Mouse (Mus musculus): Measurements from ENCODE around the gene Cttnbp2nl. TPM values are rescaled to one million over a fixed set of nuclear protein-coding genes. Genes with fewer than 3 reads are reported as not detected.
A peak's percentile ranks its signal among the peaks of the same experiment; 100 is the strongest.

The Cttnbp2nl gene
- polyA plus RNA-seq, 1 experiment from 2014 or later, result 60.9 TPM

- Histone ChIP-seq H3K4me2 (no peak overlapping the region), H3K9ac (no peak overlapping the region), H3K9me3 (no peaks in the 10 kb centered on the region), H3K36me3 (replicated peaks) (peaks cover 41% of the 10 kb centered on the region), H3K4me1 (peaks cover 23% of the 10 kb centered on the region), H3K4me3 (no peak overlapping the region), H3K27me3 (replicated peaks) (no peaks in the 10 kb centered on the region), H3K27ac (no peak overlapping the region)
- ATAC-seq (replicated peaks), result no peak
- WGBS, result 90% methylated on average over 20 of the region's 20 CpGs
Observed at GRCm38 (mm10) chr3:105005561-105006065, 47.3 kb downstream of the Cttnbp2nl start.

GRCm38 (mm10) chr3:105005011-105005410 is 47.9 kb downstream of the Cttnbp2nl start:
- 0 out of 2 replicates have a peak, but pooled peaks have one; percentile 5 for ATAC-seq (replicated peaks)
- WGBS, result 89% methylated on average over 10 of the region's 10 CpGs
- H3K4me3 ChIP-seq, result no peak overlapping the region
- no peaks in the 10 kb centered on the region for H3K9me3 ChIP-seq
- peak overlapping the region; percentile 65 for H3K27ac ChIP-seq
- H3K27me3 ChIP-seq (replicated peaks), result no peaks in the 10 kb centered on the region
- no peak overlapping the region for H3K4me2 ChIP-seq
- peaks cover 41% of the 10 kb centered on the region for H3K36me3 ChIP-seq (replicated peaks)
- H3K9ac ChIP-seq, result no peak overlapping the region
- peaks cover 23% of the 10 kb centered on the region for H3K4me1 ChIP-seq

DNA sequence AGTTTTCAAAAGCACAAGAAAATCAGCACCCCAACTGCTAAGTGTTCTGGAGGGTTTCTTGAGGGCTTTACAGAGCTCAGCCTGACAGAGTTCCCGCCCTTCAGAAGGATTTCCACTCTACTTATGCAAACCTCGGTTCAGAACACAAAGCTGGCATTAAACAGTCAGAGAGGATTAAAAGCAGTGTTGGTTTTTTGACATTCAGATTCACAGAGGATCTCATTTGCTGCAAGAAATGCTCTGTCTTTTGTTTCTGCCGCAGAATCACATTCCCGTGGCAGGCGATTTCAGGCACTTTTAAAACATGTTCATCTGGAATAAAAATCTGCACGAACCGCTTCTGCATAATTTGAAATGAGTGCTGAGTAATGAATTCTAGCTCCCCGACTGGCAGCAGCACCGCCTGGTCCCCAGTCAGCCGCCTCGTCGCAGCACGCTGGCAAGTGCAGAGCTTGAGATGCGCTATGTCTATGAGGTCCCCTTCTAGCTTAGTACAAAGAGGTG is 48.9 kb downstream of the Cttnbp2nl start:
- H3K4me3 ChIP-seq, result no peak overlapping the region
- H3K9me3 ChIP-seq, result no peaks in the 10 kb centered on the region
- H3K27ac ChIP-seq, result peak overlapping the region; percentile 65
- H3K9ac ChIP-seq, result no peak overlapping the region
- WGBS, result 25% methylated on average over 14 of the region's 14 CpGs
- peaks cover 36% of the 10 kb centered on the region for H3K36me3 ChIP-seq (replicated peaks)
- no peak overlapping the region for H3K4me2 ChIP-seq
- H3K27me3 ChIP-seq (replicated peaks), result no peaks in the 10 kb centered on the region
- ATAC-seq (replicated peaks), result peak; percentile 80; the same call in 1 of the 2 replicates
- H3K4me1 ChIP-seq, result peaks cover 23% of the 10 kb centered on the region

DNA sequence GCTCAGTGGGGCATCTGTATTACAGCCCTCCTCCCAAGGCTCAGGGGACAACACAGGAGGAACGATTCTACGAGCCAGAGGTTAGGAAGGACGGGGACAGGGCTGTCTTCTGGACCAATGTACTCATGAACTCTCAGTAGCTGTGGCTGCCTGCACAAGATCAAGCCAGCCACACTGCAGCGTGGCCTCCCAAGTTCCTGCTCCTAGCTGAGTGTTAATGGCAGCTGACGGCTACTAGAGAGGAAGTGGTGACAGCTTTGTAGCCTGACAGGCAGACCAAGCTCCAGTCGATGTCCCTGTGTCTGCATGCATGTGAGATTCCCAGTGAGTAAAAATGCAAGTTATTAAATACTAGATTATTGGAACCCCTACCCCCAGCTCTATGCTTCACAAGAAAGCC is 51.6 kb downstream of the Cttnbp2nl start:
- H3K36me3 ChIP-seq (replicated peaks), result peaks cover 27% of the 10 kb centered on the region
- WGBS, result 58% methylated on average over 6 of the region's 6 CpGs
- H3K4me3 ChIP-seq, result no peak overlapping the region
- H3K27ac ChIP-seq, result no peak overlapping the region
- peaks cover 35% of the 10 kb centered on the region for H3K4me1 ChIP-seq
- no peaks in the 10 kb centered on the region for H3K9me3 ChIP-seq
- no peak overlapping the region for H3K4me2 ChIP-seq
- H3K9ac ChIP-seq, result no peak overlapping the region
- ATAC-seq (replicated peaks), result no peak
- H3K27me3 ChIP-seq (replicated peaks), result no peaks in the 10 kb centered on the region

GRCm38 (mm10) chr3:105000561-105000960 is 52.4 kb downstream of the Cttnbp2nl start:
- H3K9ac ChIP-seq, result no peak overlapping the region
- H3K27ac ChIP-seq, result no peak overlapping the region
- H3K27me3 ChIP-seq (replicated peaks), result no peaks in the 10 kb centered on the region
- no peak for ATAC-seq (replicated peaks)
- H3K36me3 ChIP-seq (replicated peaks), result peaks cover 24% of the 10 kb centered on the region
- no peak overlapping the region for H3K4me3 ChIP-seq
- no peaks in the 10 kb centered on the region for H3K9me3 ChIP-seq
- no peak overlapping the region for H3K4me2 ChIP-seq
- 76% methylated on average over 8 of the region's 8 CpGs for WGBS
- H3K4me1 ChIP-seq, result peaks cover 35% of the 10 kb centered on the region

DNA sequence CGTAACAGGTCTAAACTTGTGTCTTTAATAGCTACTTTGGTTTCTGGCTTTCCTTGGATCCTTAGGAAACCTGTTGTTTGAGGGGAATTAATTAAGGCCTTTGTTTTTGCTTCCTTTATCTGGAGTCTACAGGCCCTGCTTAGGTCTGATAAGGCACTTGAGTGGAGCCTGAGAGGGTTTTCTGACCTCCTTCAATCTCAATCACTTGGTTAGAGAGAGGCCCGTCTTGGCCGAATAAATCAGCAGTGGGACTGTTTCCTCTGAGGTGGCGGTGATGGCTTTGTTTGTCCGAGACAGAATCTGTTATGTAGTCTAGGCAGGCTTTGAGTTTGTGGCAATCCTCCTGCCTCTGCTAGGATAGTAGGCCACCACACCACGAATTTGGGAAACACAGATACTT is 55.4 kb downstream of the Cttnbp2nl start:
- Histone ChIP-seq H3K4me3 (no peak overlapping the region), H3K9me3 (no peaks in the 10 kb centered on the region), H3K36me3 (replicated peaks) (peaks cover 4% of the 10 kb centered on the region), H3K27ac (no peak overlapping the region), H3K4me2 (no peak overlapping the region), H3K27me3 (replicated peaks) (no peaks in the 10 kb centered on the region), H3K9ac (no peak overlapping the region), H3K4me1 (peaks cover 18% of the 10 kb centered on the region)
- 19% methylated on average over 6 of the region's 6 CpGs for WGBS
- ATAC-seq (replicated peaks), result no peak

DNA sequence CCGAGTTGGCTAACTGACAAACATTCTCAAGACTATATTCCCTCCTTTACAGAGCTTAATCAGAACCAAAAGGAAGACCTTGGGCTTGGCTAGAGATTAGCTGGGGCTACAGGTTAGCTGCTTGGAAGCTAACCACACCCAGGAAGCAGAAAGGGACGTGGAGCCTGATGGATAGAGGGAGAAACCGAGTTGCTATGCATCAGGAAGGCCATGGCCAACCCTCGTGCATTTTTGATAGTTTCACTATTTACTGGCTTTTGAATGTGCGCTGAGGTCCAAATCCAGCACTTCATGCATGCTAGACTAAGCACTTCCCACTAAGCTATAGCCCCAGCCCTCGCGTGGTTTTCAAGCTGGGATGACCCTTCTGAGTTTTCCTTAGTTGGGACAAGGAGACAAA is 57.2 kb downstream of the Cttnbp2nl start:
- Histone ChIP-seq H3K36me3 (replicated peaks) (no peaks in the 10 kb centered on the region), H3K4me2 (no peak overlapping the region), H3K9me3 (no peaks in the 10 kb centered on the region), H3K4me1 (peaks cover 19% of the 10 kb centered on the region), H3K9ac (no peak overlapping the region), H3K27me3 (replicated peaks) (no peaks in the 10 kb centered on the region), H3K4me3 (no peak overlapping the region), H3K27ac (no peak overlapping the region)
- ATAC-seq (replicated peaks), result no peak
- 88% methylated on average over 7 of the region's 7 CpGs for WGBS

DNA sequence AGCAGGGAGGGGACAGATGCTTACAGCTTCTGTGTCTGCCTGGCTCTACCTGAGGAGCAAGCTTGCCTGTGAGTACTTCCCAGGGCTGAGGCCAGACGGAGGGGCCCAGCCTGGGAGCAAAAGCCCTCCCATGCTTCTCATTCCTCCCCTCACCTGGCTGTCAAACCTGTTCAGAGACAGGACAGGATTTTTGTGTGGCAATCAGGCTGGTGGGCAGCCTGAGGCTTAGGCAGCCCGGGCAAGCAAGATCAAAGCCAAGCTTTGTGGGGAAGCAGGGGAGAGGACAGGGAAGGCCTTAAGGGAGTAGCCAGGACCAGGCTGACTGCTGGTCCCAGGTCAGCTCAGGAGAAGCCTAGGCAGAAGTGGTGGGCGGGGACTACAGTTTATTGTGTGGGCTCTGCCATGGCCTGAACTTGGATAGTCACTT is 58.5 kb downstream of the Cttnbp2nl start:
- Histone ChIP-seq H3K36me3 (replicated peaks) (no peaks in the 10 kb centered on the region), H3K9me3 (no peaks in the 10 kb centered on the region), H3K27ac (peak overlapping the region; percentile 37), H3K4me1 (peaks cover 19% of the 10 kb centered on the region), H3K4me2 (no peak overlapping the region), H3K27me3 (replicated peaks) (no peaks in the 10 kb centered on the region), H3K4me3 (no peak overlapping the region), H3K9ac (no peak overlapping the region)
- 50% methylated on average over 3 of the region's 3 CpGs for WGBS
- peak; percentile 6; the same call in 1 of the 2 replicates for ATAC-seq (replicated peaks)

DNA sequence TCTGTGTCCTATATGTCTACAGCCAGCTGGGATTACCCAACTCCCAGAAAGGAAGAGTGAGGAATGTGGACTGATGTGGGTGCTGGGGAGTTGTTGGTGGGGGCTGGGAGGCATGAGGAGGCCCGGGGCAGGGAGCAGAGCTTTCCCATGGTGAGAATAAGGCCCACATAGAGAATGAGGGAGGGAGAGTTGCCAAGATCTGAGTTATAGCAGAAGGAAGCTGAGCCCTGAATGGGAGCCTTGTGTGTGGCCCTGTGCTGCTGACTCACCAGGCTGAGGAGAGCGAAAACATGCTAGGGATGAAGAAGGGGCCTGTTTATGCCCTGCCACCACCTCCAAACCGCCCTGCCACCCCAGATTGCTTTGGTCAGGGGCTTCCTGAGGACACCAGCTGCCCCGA is 59.1 kb downstream of the Cttnbp2nl start:
- no peaks in the 10 kb centered on the region for H3K27me3 ChIP-seq (replicated peaks)
- peaks cover 19% of the 10 kb centered on the region for H3K4me1 ChIP-seq
- ATAC-seq (replicated peaks), result peak; percentile 59; the same call in 1 of the 2 replicates
- H3K9me3 ChIP-seq, result no peaks in the 10 kb centered on the region
- no peak overlapping the region for H3K4me3 ChIP-seq
- no peak overlapping the region for H3K9ac ChIP-seq
- H3K27ac ChIP-seq, result peak overlapping the region; percentile 37
- H3K36me3 ChIP-seq (replicated peaks), result no peaks in the 10 kb centered on the region
- 48% methylated on average over 4 of the region's 4 CpGs for WGBS
- H3K4me2 ChIP-seq, result no peak overlapping the region

DNA sequence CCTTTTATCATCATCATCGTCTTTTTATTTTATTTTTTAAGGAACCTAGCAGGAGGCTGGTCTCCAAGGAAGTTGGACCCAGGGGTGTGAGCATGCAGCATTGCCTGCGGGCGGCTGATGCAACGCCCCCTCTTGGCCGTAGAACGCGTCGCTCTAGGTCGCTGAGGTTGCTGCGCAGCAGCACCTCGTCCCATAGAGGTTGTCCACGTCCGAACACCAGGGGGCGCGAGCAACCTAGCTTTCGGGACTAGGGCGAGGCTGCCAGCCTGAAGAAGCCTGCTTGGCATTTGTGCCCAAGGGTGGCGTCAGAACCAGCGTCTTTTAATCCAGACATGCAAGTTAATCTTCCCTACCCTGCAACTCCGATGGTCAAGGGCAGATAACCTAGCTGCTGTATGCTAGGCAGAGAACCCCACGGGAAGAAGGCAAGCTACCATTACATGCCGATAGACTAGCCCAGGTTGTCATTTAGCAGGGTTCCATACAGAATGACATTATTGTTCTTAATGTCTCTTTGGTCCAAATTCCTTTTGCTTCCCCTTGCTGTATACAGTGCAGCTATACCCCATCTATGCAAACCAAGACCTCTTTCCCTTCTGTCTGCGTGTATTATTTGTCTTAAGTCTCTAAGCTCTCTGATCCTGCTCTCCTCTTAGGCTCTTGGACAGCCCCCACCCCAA is 60.1 kb downstream of the Cttnbp2nl start:
- ATAC-seq (replicated peaks), result peak; percentile 86
- WGBS, result 10% methylated on average over 23 of the region's 23 CpGs
- no peaks in the 10 kb centered on the region for H3K36me3 ChIP-seq (replicated peaks)
- H3K27me3 ChIP-seq (replicated peaks), result no peaks in the 10 kb centered on the region
- no peak overlapping the region for H3K27ac ChIP-seq
- H3K4me1 ChIP-seq, result peaks cover 11% of the 10 kb centered on the region
- H3K9me3 ChIP-seq, result no peaks in the 10 kb centered on the region
- H3K4me3 ChIP-seq, result no peak overlapping the region
- H3K9ac ChIP-seq, result no peak overlapping the region
- H3K4me2 ChIP-seq, result peak overlapping the region; percentile 35

DNA sequence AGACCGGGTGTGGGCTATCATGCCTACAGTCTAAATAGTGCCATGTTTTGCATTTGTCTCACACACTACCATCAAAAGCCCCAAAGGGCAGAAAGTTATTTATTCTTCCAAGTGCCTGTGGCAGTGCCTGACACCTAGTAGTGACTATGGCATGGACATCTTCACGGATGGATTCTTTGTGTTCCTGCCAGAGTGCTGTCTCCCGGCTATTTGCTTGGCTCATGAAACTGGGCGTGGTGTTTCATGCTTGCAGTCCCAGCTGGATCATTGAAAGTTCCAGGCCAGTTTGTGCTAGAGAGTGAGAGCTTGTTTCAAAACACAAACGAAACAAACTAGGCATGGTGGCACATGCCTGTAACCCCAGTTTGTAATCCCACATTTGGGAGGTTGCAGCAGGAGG is 61.2 kb downstream of the Cttnbp2nl start:
- Histone ChIP-seq H3K4me3 (no peak overlapping the region), H3K4me1 (peaks cover 7% of the 10 kb centered on the region; the same call in 1 of the 2 replicates), H3K4me2 (no peak overlapping the region), H3K9ac (no peak overlapping the region), H3K36me3 (replicated peaks) (no peaks in the 10 kb centered on the region), H3K27me3 (replicated peaks) (no peaks in the 10 kb centered on the region), H3K9me3 (no peaks in the 10 kb centered on the region), H3K27ac (no peak overlapping the region)
- WGBS, result 83% methylated on average over 5 of the region's 5 CpGs
- ATAC-seq (replicated peaks), result no peak

- WGBS, result 81% methylated on average over 5 of the region's 5 CpGs
- Histone ChIP-seq H3K4me3 (no peak overlapping the region), H3K9ac (no peak overlapping the region), H3K4me1 (peaks cover 4% of the 10 kb centered on the region; the same call in 1 of the 2 replicates), H3K4me2 (no peak overlapping the region), H3K9me3 (no peaks in the 10 kb centered on the region), H3K27ac (no peak overlapping the region), H3K36me3 (replicated peaks) (no peaks in the 10 kb centered on the region), H3K27me3 (replicated peaks) (no peaks in the 10 kb centered on the region)
- ATAC-seq (replicated peaks), result no peak
Observed at GRCm38 (mm10) chr3:104987884-104988283, 65.1 kb downstream of the Cttnbp2nl start.

DNA sequence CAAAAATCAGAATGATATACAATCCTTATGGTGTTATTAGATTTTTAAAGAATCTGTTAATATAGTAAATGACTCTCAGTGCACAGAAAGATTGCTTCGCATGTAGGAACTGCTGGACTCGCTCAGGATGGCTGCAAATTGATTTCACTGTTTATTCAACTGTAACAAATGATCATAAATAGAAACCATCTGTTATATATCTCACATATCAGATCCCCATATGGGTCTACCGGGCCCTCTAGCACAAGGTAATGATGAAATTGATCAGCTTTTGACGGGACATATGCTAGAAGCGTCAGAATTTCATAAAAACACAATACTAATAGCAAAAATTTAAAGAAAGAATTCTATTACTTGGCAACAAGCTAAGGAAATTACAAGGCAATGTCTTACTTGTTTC is 73.2 kb downstream of the Cttnbp2nl start:
- Histone ChIP-seq H3K4me1 (no peaks in the 10 kb centered on the region), H3K4me2 (no peak overlapping the region)
- 79% methylated on average over 5 of the region's 5 CpGs for WGBS

More for the DNA sequence above, 73.2 kb downstream of the Cttnbp2nl start:
- H3K9ac ChIP-seq, result no peak overlapping the region
- H3K9me3 ChIP-seq, result no peaks in the 10 kb centered on the region
- no peak overlapping the region for H3K27ac ChIP-seq
- no peak overlapping the region for H3K4me3 ChIP-seq
- no peaks in the 10 kb centered on the region for H3K27me3 ChIP-seq (replicated peaks)
- ATAC-seq (replicated peaks), result no peak
- H3K36me3 ChIP-seq (replicated peaks), result no peaks in the 10 kb centered on the region
